Mouse (Mus musculus) ES-Bruce4 (cell line): ENCODE data around the gene Fhit.

ENCODE experiments used
- CTCF ChIP-seq: IDR thresholded peaks from one replicate; pipeline ENCODE4 v1.8.1; 2011; ENCODE audit warnings: low read depth, low read length
- POLR2A ChIP-seq: IDR thresholded peaks from one replicate; pipeline ENCODE4 v1.8.1; 2011; ENCODE audit warnings: low read length; ENCODE audit not compliant: insufficient read depth

GRCm38 (mm10) chr14:9990677-9991076 lies 1171.2 kb downstream of the Fhit start:
- no peak for TF ChIP-seq POLR2A
- no peak for TF ChIP-seq CTCF
